Mouse (Mus musculus): ENCODE results near the gene Pex14.

GRCm38 (mm10) chr4:149101456-149101855, 1.8 kb upstream of the Pex14 start:
- TF ChIP-seq POLR2A (IDR thresholded peaks at IDR 0.05; ENCODE audit: borderline replicate concordance, low read depth, low read length) (no peak), CTCF (IDR thresholded peaks at IDR 0.05; ENCODE audit: low read depth, low read length) (no peak)
